Mouse (Mus musculus) liver, adult 2 months (tissue): ENCODE data around the gene Adh4.

ENCODE experiments used
- CTCF ChIP-seq: fragments of 200-500 bp; IDR thresholded peaks from 2 replicates; pipeline ENCODE4 v1.5.1; 2011; ENCODE audit warnings: low read depth, low read length, control low read depth
- POLR2A ChIP-seq: fragments of 200-500 bp; IDR thresholded peaks from 2 replicates; pipeline ENCODE4 v1.6.1; 2011; ENCODE audit warnings: low read length, control low read depth; ENCODE audit not compliant: insufficient read depth; ENCODE audit errors: extremely low read depth

DNA sequence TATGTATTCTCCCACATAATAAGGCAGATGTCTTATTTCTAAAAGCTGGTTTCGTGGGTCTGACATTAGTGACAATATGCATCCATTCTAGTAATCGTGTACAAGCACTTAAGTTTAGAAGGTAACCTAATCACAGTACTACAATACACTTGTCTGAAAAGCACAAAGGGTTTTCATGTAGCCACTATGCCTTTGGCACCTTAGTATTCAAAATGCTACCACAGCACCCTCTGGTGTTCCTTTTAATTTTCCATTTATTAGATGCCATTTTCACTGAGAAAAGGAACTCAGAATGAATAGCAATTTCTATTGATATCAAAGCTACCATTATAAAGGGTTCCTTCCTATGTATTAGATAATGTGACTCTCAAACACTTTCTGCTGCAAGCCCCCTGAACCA is 16.6 kb downstream of the Adh4 start:
- TF ChIP-seq POLR2A: no peak
- TF ChIP-seq CTCF: peak; percentile 28; the same call in 1 of the 2 replicates
